Comparison of ENCODE assay signal across 8 mouse cellular contexts in genomic region chr11:78887102-78887971, GRCm38 (mm10). TPM values are rescaled to one million over a fixed set of nuclear protein-coding genes. Genes with fewer than 3 reads are reported as not detected.
A peak's percentile ranks its signal among the peaks of the same experiment; 100 is the strongest.
DNase-seq lines count a peak whose midpoint lies in the region; ATAC-seq and TF ChIP-seq lines count a peak whose summit lies in the region.

No protein-coding gene starts in this region.

- 57% methylated on average over 9 of the region's 9 CpGs for WGBS in liver, embryonic 11.5 days
- WGBS in embryonic facial prominence, embryonic 10.5 days, result 27% methylated on average over 9 of the region's 9 CpGs
- 23% methylated on average over 8 of the region's 9 CpGs for WGBS in midbrain, embryonic 15.5 days
- 36% methylated on average over 9 of the region's 9 CpGs for WGBS in small intestine, adult 2 months

- peak; percentile 13 for DNase-seq in liver
- no peak for DNase-seq in liver, embryonic 11.5 days (ENCODE audit: low spot score)
- DNase-seq in embryonic facial prominence, embryonic 10.5 days (ENCODE audit: low spot score), result peak; percentile 78
- peak; percentile 60 for DNase-seq in gonadal fat pad, adult 2 months (ENCODE audit: low read depth)
- peak; percentile 59 for DNase-seq in kidney, adult 18-20 months
- peak; percentile 76 to 83 for DNase-seq in left cerebral cortex, postnatal 36 days (ENCODE audit: low spot score in 2 of 2)

- H3K4me3 ChIP-seq in liver, embryonic 11.5 days (ENCODE audit: low read depth, low read length), result no peak overlapping the region
- H3K4me3 ChIP-seq in embryonic facial prominence, embryonic 10.5 days, result peak overlapping the region; percentile 28; the same call in 1 of the 2 replicates
- H3K4me3 ChIP-seq in midbrain, embryonic 15.5 days, result no peak overlapping the region
- H3K4me3 ChIP-seq in small intestine, adult 2 months (ENCODE audit: low read depth, low read length), result peak overlapping the region; percentile 9; the same call in 1 of the 2 replicates

- no peak overlapping the region for H3K4me2 ChIP-seq in liver, embryonic 11.5 days
- H3K4me2 ChIP-seq in midbrain, embryonic 15.5 days, result no peak overlapping the region

- no peaks in the 10 kb centered on the region for H3K9me3 ChIP-seq in liver, embryonic 11.5 days (ENCODE audit: control insufficient read depth, low read length)
- H3K9me3 ChIP-seq in embryonic facial prominence, embryonic 10.5 days, result no peaks in the 10 kb centered on the region
- H3K9me3 ChIP-seq in midbrain, embryonic 15.5 days, result no peaks in the 10 kb centered on the region

- no peaks in the 10 kb centered on the region for H3K36me3 ChIP-seq in liver, embryonic 11.5 days (ENCODE audit: control insufficient read depth, insufficient read depth, low read length)
- H3K36me3 ChIP-seq in embryonic facial prominence, embryonic 10.5 days (replicated peaks), result no peaks in the 10 kb centered on the region
- no peaks in the 10 kb centered on the region for H3K36me3 ChIP-seq in midbrain, embryonic 15.5 days (replicated peaks)
- H3K36me3 ChIP-seq in small intestine, adult 2 months (ENCODE audit: control insufficient read depth, insufficient read depth, low read length), result no peaks in the 10 kb centered on the region

- no peak for TF ChIP-seq POLR2A in small intestine, adult 2 months (IDR thresholded peaks at IDR 0.05; ENCODE audit: low read depth, low read length)

- H3K9ac ChIP-seq in liver, embryonic 11.5 days (ENCODE audit: low read depth, low read length), result no peak overlapping the region
- H3K9ac ChIP-seq in midbrain, embryonic 15.5 days, result no peak overlapping the region; the same call in 1 of the 2 replicates

- no peak for TF ChIP-seq CTCF in small intestine, adult 2 months (IDR thresholded peaks at IDR 0.05; ENCODE audit: extremely low read depth, insufficient read length, insufficient replicate concordance, low read depth, low read length)

- H3K27ac ChIP-seq in liver, embryonic 11.5 days (ENCODE audit: low read depth, low read length), result no peak overlapping the region
- peak overlapping the region; percentile 84 for H3K27ac ChIP-seq in embryonic facial prominence, embryonic 10.5 days (replicated peaks)
- H3K27ac ChIP-seq in midbrain, embryonic 15.5 days, result peak overlapping the region; percentile 87
- H3K27ac ChIP-seq in small intestine, adult 2 months (ENCODE audit: insufficient read depth, low read depth, low read length), result peak overlapping the region; percentile 34

- ATAC-seq in liver, embryonic 11.5 days (replicated peaks; ENCODE audit: low FRiP score), result no peak
- peak; percentile 90 for ATAC-seq in midbrain, embryonic 15.5 days (replicated peaks)

- H3K4me1 ChIP-seq in liver, embryonic 11.5 days (replicated peaks; ENCODE audit: control insufficient read depth, insufficient read depth, low read length), result no peaks in the 10 kb centered on the region
- peaks cover 22% of the 10 kb centered on the region for H3K4me1 ChIP-seq in embryonic facial prominence, embryonic 10.5 days
- peaks cover 20% of the 10 kb centered on the region for H3K4me1 ChIP-seq in midbrain, embryonic 15.5 days
- H3K4me1 ChIP-seq in small intestine, adult 2 months (ENCODE audit: control insufficient read depth, insufficient read depth, insufficient read length, low read length), result peaks cover 5% of the 10 kb centered on the region

- H3K27me3 ChIP-seq in liver, embryonic 11.5 days (replicated peaks; ENCODE audit: control insufficient read depth, insufficient read depth, low read length), result no peaks in the 10 kb centered on the region
- H3K27me3 ChIP-seq in embryonic facial prominence, embryonic 10.5 days (replicated peaks; ENCODE audit: low read depth, poor library complexity, severe bottlenecking), result no peaks in the 10 kb centered on the region
- no peaks in the 10 kb centered on the region for H3K27me3 ChIP-seq in midbrain, embryonic 15.5 days (replicated peaks)
- H3K27me3 ChIP-seq in small intestine, adult 2 months (ENCODE audit: control insufficient read depth, insufficient read depth, low read length), result no peaks in the 10 kb centered on the region

- intact Hi-C loops in left cerebral cortex, postnatal 36 days (cut with DNase I), result no loop called here

RNA-seq across cellular contexts. Expression of gene Nos2, which starts 33.2 kb away (rescaled TPM):
- polyA plus RNA-seq in liver, embryonic 11.5 days (2014; fragmentation: Nextera tagmentation; extraction: Ambion mirVana), result 0.21 and 0.38 TPM in 2 replicates
- 0.77 and 1.3 TPM in 2 replicates for polyA plus RNA-seq in embryonic facial prominence, embryonic 10.5 days (2016; fragmentation: Nextera tagmentation; extraction: Ambion mirVana)
- 3.0 and 4.8 TPM in 2 replicates for polyA plus RNA-seq in gonadal fat pad, adult 2 months (2012; rRNA removed)
- under 1 TPM; 0.18 to 0.20 TPM for total RNA-seq in left cerebral cortex, postnatal 36 days (2021)
- 1.1 and 1.6 TPM in 2 replicates for polyA plus RNA-seq in midbrain, embryonic 15.5 days (2015; fragmentation: Nextera tagmentation; extraction: Ambion mirVana)
- 4.4 and 13.0 TPM in 2 replicates for polyA plus RNA-seq in small intestine, adult 2 months (2012; rRNA removed)

Comparison
In these comparisons a context has a peak if more than half of its experiments do, and no peak if none do; other contexts are left out.
1. H3K4me3 ChIP-seq: peak in embryonic facial prominence, embryonic 10.5 days (single experiment) and small intestine, adult 2 months (single experiment); none in liver, embryonic 11.5 days (single experiment) and midbrain, embryonic 15.5 days (single experiment).